Mouse (Mus musculus) liver, embryonic 14.5 days (tissue): ENCODE data around the gene Pam16. TPM values are rescaled to one million over a fixed set of nuclear protein-coding genes. Genes with fewer than 3 reads are reported as not detected.

Experiments
- ATAC-seq: fragments of 200-750 bp; cut with Nextera tagmentation; 2 replicates; pipeline ENCODE4 v1.8.0; 2017; ENCODE audit warnings: moderate number of reproducible peaks, mild to moderate bottlenecking, moderate library complexity; ENCODE audit not compliant: insufficient read depth
- DNase-seq, 3 experiments: peaks; one replicate each; pipeline ENCODE4 v3.0.0-alpha.2; 2012 to 2013; ENCODE audit warnings: low read depth in 3 of 3, low spot score in 3 of 3
- H3K27ac ChIP-seq: fragments of 300-500 bp; sonication (generic); 2 replicates; pipeline ENCODE4 v1.5.1; 2014; ENCODE audit warnings: moderate library complexity, mild to moderate bottlenecking, control low read depth, inconsistent platforms
- H3K27me3 ChIP-seq: fragments of 300-500 bp; sonication (generic); 2 replicates; pipeline ENCODE4 v1.6.1; 2014; ENCODE audit warnings: mild to moderate bottlenecking, low read length, moderate library complexity; ENCODE audit not compliant: control insufficient read depth, insufficient read depth
- H3K36me3 ChIP-seq: fragments of 300-500 bp; sonication (generic); replicated peaks from 2 replicates; pipeline ENCODE4 v1.6.1; 2014; ENCODE audit warnings: low read depth; ENCODE audit not compliant: control insufficient read depth, insufficient read depth
- H3K4me1 ChIP-seq, 2 experiments: fragments of 200-500 bp in 1 of 2; fragments of 300-500 bp in 1 of 2; sonication (generic) in 1 of 2; replicated peaks; 2 replicates each; pipeline ENCODE4 v1.6.1; 2012 to 2014; ENCODE audit warnings: antibody characterized with exemption in 1 of 2, inconsistent platforms in 1 of 2, low read length in 1 of 2; ENCODE audit not compliant: control insufficient read depth in 2 of 2, insufficient read depth in 2 of 2
- H3K4me2 ChIP-seq: fragments of 300-500 bp; sonication (generic); 2 replicates; pipeline ENCODE4 v1.6.1; 2014; ENCODE audit warnings: low read depth, mild to moderate bottlenecking, control low read depth, moderate library complexity
- H3K4me3 ChIP-seq, 2 experiments: fragments of 200-500 bp in 1 of 2; fragments of 300-500 bp in 1 of 2; sonication (generic) in 1 of 2; 2 replicates each; pipeline ENCODE4 v1.5.1; 2012 to 2014; ENCODE audit warnings: low read depth in 2 of 2, low read length in 2 of 2, mild to moderate bottlenecking in 2 of 2, control low read depth in 1 of 2, inconsistent platforms in 1 of 2, moderate library complexity in 1 of 2; ENCODE audit not compliant: insufficient read depth in 1 of 2
- H3K9ac ChIP-seq: fragments of 300-500 bp; sonication (generic); replicated peaks from 2 replicates; pipeline ENCODE4 v1.6.1; 2014; ENCODE audit warnings: mild to moderate bottlenecking, control low read depth, moderate library complexity
- H3K9me3 ChIP-seq: fragments of 300-500 bp; sonication (generic); 2 replicates; pipeline ENCODE4 v1.6.1; 2016; ENCODE audit warnings: low read length, mixed read lengths; ENCODE audit not compliant: control insufficient read depth
- CTCF ChIP-seq: IDR thresholded peaks from 2 replicates; pipeline ENCODE4 v1.5.1; 2016; ENCODE audit warnings: antibody characterized with exemption, low read depth, control low read depth
- EP300 ChIP-seq: IDR thresholded peaks from 2 replicates; pipeline ENCODE4 v1.6.1; 2016; ENCODE audit warnings: antibody characterized with exemption, low read depth
- WGBS: fragments of 180-500 bp; shearing (Covaris S2); extraction: QIAGEN DNeasy Blood & Tissue Kit; methylation state at CpG from one replicate; pipeline ENCODE4 v1.1.7; 2014; ENCODE audit not compliant: insufficient replicate concordance; 5-methylcytosine and 5-hydroxymethylcytosine counted together
- polyA plus RNA-seq, 2 experiments: library from polyadenylated mRNA; depleted of rRNA in 1 of 2; stranded (reverse) in 1 of 2; unstranded in 1 of 2; fragments of >200 nt; fragmentation: Nextera tagmentation in 1 of 2; extraction: Ambion mirVana in 1 of 2; gene quantifications; 2 replicates each; pipeline versions ENCODE4 v1.2.1 to v1.2.3; 2012 to 2014

Gene Pam16
- polyA plus RNA-seq, 2 experiments: 41.3 to 64.4 TPM

DNA sequence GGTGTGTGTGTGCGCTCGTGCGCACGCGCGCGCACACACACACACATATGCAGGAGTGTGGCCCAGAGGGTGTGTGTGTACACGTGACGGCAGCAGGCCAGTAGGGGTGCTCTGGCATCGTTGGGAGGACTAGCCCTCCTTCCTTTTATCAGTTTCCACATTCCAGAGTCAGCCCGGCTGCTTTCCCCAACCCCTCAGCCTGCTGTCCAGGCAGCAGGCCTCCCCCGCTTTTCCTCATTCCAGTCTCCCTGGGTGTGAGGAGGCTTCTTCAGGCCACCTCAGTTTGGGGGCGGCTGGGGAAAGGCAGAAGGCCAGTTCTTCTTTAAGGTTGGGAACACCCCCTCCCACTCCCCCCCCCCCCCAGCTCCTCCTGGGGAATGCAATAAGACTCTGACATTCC lies 17.4 kb upstream of the Pam16 start:
- ATAC-seq (no peak), DNase-seq (no peak)
- Histone ChIP-seq H3K4me1 (peaks cover 6 to 15% of the 10 kb centered on the region in 2 experiments; a peak in 3 of 4 replicates), H3K27ac (no peak overlapping the region), H3K27me3 (no peaks in the 10 kb centered on the region), H3K9ac (no peak overlapping the region), H3K4me3 (no peak overlapping the region), H3K4me2 (no peak overlapping the region), H3K36me3 (no peaks in the 10 kb centered on the region), H3K9me3 (no peaks in the 10 kb centered on the region)
- no peak for TF ChIP-seq EP300
- TF ChIP-seq CTCF: no peak
- 72% methylated on average over 13 of the region's 13 CpGs for WGBS

DNA sequence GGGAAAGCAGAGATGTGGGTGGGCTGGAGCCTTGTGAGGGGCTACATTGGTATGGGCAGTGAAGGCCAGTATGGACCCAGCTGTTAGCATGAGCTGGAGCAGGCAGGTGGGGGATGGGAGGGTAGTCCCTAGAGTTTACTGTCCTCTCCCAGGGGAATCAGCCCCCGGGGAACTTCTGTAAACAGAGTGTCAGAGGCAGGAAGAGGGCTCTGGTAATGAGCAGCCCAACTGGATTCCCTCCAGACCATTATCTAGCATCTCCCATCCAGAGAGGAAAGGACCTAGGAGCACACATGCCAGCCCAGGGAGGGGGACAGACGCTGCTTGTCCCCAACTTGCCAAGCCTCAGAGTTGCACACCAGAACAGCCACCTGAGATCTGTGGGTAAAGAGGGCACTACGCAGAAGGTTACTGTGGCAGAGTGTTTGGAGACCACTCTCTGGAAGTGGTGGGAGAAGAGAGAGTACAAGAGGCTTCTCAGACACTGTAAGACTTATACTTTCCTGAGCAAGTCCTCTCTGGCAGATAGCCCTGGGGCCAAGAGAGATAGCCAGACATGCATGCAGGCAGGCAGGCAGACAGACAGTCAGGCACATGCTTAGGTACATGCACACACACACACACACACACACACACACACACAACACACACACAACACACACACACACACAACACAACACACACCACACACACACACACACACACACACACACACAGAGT lies 16.5 kb upstream of the Pam16 start:
- Histone ChIP-seq H3K4me2 (peak overlapping the region; percentile 87), H3K4me3 (peak overlapping the region; percentile 12 to 53; a peak in 3 of 4 replicates), H3K9ac (no peak overlapping the region), H3K9me3 (no peaks in the 10 kb centered on the region), H3K27ac (no peak overlapping the region), H3K27me3 (no peaks in the 10 kb centered on the region), H3K4me1 (peaks cover 10 to 20% of the 10 kb centered on the region in 2 experiments), H3K36me3 (no peaks in the 10 kb centered on the region)
- no peak for ATAC-seq
- TF ChIP-seq CTCF: no peak
- no peak for TF ChIP-seq EP300
- DNase-seq: no peak
- 44% methylated on average over 3 of the region's 3 CpGs for WGBS

DNA sequence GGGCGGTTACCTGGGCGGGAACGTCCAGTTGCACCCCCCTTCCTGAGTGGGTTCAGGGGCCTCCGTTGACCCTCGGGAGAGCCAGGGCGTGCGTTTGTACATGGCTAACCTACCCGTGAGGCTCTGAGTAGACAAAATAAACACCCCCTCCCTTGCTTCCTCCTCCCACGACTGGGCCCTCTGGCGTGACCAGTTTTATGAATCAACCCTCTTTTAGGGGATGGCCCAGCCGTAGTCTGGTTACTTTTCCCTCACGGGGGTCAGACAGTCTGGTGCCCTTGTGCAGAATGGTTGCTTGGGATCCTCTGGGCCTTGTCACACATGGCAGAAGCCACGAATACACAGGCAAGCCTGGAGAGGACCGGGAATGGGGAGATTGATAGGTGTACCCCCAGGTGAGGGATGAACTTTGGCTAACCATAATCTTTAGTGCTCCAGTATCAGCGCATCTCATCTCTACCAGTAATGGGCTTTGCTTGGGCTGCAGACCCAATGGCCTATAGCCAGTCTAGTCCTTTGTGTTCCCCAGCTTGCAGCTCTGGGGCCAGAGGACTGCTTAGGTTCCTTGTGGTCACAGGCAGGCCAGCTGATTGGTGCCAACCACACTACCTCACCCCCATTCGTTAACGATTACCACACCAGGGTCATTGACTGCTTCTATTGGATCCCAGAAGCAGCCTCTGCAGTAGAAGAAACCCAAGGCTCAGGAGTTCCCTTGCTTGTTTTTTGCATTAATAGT lies 15.6 kb upstream of the Pam16 start:
- peak overlapping the region; percentile 87 for H3K4me2 ChIP-seq
- no peaks in the 10 kb centered on the region for H3K9me3 ChIP-seq
- H3K4me1 ChIP-seq: peaks cover 10 to 22% of the 10 kb centered on the region in 2 experiments
- ATAC-seq (peak; percentile 32), DNase-seq (peak in 1 of 3 experiments; percentile 23)
- peak overlapping the region; percentile 53 to 57 for H3K4me3 ChIP-seq
- no peak for TF ChIP-seq EP300
- no peak for TF ChIP-seq CTCF
- no peak overlapping the region; the same call in 1 of the 2 replicates for H3K27ac ChIP-seq
- H3K36me3 ChIP-seq: no peaks in the 10 kb centered on the region
- 11% methylated on average over 17 of the region's 17 CpGs for WGBS
- peak overlapping the region; percentile 62 for H3K9ac ChIP-seq
- H3K27me3 ChIP-seq: no peaks in the 10 kb centered on the region

DNA sequence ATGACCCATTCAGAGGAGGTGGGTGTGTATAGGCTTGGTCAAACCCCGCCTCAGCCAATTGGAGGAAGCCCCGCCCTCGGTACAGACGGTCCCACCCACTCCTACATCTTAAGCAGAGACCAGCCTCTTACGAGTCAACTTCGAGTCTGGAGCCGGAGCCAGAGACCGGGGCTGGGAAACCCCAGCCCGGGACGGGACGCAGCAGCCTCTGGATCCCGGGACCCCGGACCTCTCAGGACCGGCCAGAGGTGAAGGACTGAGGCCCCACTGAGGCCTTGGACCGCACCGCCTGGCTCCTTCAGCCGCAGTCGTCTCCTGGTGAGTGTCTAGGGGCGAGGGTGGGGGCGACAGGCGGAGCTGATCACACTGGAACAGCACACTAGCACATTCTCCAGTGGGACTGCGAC lies 15.0 kb upstream of the Pam16 start, which contains the start of the genes Vasn and Dnaja3:
Vasn (plus strand) TSS at position 111 of the 407 bp plus-strand sequence.
Dnaja3 (plus strand) TSS at position 159 of the 407 bp plus-strand sequence.
- peak; percentile 75 to 76 (median 75) for DNase-seq
- peak; percentile 93 for ATAC-seq
- Histone ChIP-seq H3K36me3 (no peaks in the 10 kb centered on the region), H3K27ac (no peak within 1 kb of the TSS; the same call in 1 of the 2 replicates), H3K4me1 (peaks cover 10 to 22% of the 10 kb centered on the region in 2 experiments), H3K4me3 (peak within 1 kb of the TSS; percentile 53 to 57), H3K9ac (peak within 1 kb of the TSS; percentile 62), H3K4me2 (peak within 1 kb of the TSS; percentile 87), H3K27me3 (no peaks in the 10 kb centered on the region), H3K9me3 (no peaks in the 10 kb centered on the region)
- WGBS: under 1% methylated on average over 22 of the region's 22 CpGs
- TF ChIP-seq CTCF: no peak
- no peak for TF ChIP-seq EP300

DNA sequence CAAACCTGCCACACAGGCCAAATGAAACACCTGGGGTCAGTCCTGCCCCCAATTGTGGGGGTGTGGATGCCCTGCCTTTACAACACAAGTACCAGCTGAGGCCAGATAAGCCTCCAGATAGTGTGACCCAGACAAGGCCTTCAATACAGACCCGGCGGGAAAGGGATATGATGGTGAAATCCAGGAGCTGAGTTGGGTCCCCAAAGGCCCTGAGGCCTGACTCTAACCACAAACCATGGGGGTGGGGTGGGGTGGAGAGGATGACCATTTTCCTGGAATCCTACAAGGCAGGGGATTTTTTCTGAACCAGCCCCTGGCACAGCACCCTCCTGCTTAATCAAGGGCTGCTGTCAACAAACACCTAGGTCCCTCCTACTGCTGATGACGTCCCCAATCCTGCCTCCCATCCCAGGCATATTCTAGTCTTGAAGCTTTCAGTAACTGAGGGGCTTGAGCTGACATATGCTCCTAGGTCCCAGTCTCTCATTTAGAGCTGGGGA lies 14.2 kb upstream of the Pam16 start:
- H3K4me2 ChIP-seq: no peak overlapping the region
- H3K27me3 ChIP-seq: no peaks in the 10 kb centered on the region
- H3K27ac ChIP-seq: no peak overlapping the region
- peaks cover 10 to 22% of the 10 kb centered on the region in 2 experiments for H3K4me1 ChIP-seq
- H3K36me3 ChIP-seq: no peaks in the 10 kb centered on the region
- no peak overlapping the region for H3K4me3 ChIP-seq
- TF ChIP-seq CTCF (no peak), EP300 (no peak)
- ATAC-seq (no peak), DNase-seq (no peak)
- 74% methylated on average over 3 of the region's 3 CpGs for WGBS
- H3K9me3 ChIP-seq: no peaks in the 10 kb centered on the region
- no peak overlapping the region for H3K9ac ChIP-seq
